Mouse (Mus musculus) C2C12 (cell line): Measurements from ENCODE around the gene Card19.

Experiments used
- CTCF ChIP-seq: IDR thresholded peaks from one replicate; pipeline ENCODE4 v1.5.1; 2011; ENCODE audit not compliant: control insufficient read depth, insufficient read depth, insufficient read length
- MAX ChIP-seq: IDR thresholded peaks from one replicate; pipeline ENCODE4 v1.6.1; 2011; ENCODE audit warnings: mild to moderate bottlenecking, control low read depth
- MYOG ChIP-seq: IDR thresholded peaks from one replicate; pipeline ENCODE4 v1.6.1; 2011; ENCODE audit not compliant: control insufficient read depth, insufficient read length; ENCODE audit errors: extremely low read depth

- TF ChIP-seq CTCF (no peak), MAX (no peak), MYOG (no peak)
Measured at GRCm38 (mm10) chr13:49170623-49171022, 45.2 kb downstream of the Card19 start.
